Mouse (Mus musculus) spleen, adult 2 months (tissue): ENCODE results near the gene Nav2. TPM values are rescaled to one million over a fixed set of nuclear protein-coding genes. Genes with fewer than 3 reads are reported as not detected.

Experiments
- DNase-seq, 2 experiments: peaks; one replicate each; pipeline versions ENCODE4 v3.0.0 to v3.0.0-alpha.2; 2012 to 2021; ENCODE audit warnings: low spot score in 2 of 2, low read depth in 1 of 2
- H3K27ac ChIP-seq: fragments of 200-500 bp; 2 replicates; pipeline ENCODE4 v1.5.1; 2012; ENCODE audit warnings: low read length, inconsistent platforms; ENCODE audit not compliant: insufficient read depth
- H3K27me3 ChIP-seq: fragments of 200-500 bp; 2 replicates; pipeline ENCODE4 v1.6.1; 2012; ENCODE audit warnings: mild to moderate bottlenecking, moderate library complexity, low read length, inconsistent platforms; ENCODE audit not compliant: control insufficient read depth, insufficient read depth
- H3K36me3 ChIP-seq: fragments of 200-500 bp; 2 replicates; pipeline ENCODE4 v1.6.1; 2012; ENCODE audit warnings: mild to moderate bottlenecking, low read length, inconsistent platforms; ENCODE audit not compliant: control insufficient read depth, insufficient read depth
- H3K4me1 ChIP-seq: fragments of 200-500 bp; 2 replicates; pipeline ENCODE4 v1.6.1; 2011; ENCODE audit warnings: inconsistent platforms; ENCODE audit not compliant: control insufficient read depth, insufficient read depth, insufficient read length
- H3K4me3 ChIP-seq: fragments of 200-500 bp; 2 replicates; pipeline ENCODE4 v1.5.1; 2011; ENCODE audit warnings: mild to moderate bottlenecking, inconsistent platforms; ENCODE audit not compliant: insufficient read depth, insufficient read length; ENCODE audit errors: extremely low read depth
- CTCF ChIP-seq: fragments of 200-500 bp; IDR thresholded peaks from 2 replicates; pipeline ENCODE4 v1.5.1; 2011; ENCODE audit warnings: mild to moderate bottlenecking, inconsistent platforms; ENCODE audit not compliant: insufficient read depth, insufficient read length, insufficient replicate concordance; ENCODE audit errors: extremely low read depth
- POLR2A ChIP-seq: fragments of 200-500 bp; IDR thresholded peaks from 2 replicates; pipeline ENCODE4 v1.6.1; 2011; ENCODE audit warnings: low read depth, low read length, inconsistent platforms
- WGBS: fragments of 180-500 bp; shearing (Covaris S2); methylation state at CpG from one replicate; pipeline ENCODE4 v1.1.7; 2018; 5-methylcytosine and 5-hydroxymethylcytosine counted together
- polyA plus RNA-seq: library from polyadenylated mRNA; depleted of rRNA; stranded (reverse); fragments of >200 nt; gene quantifications from 2 replicates; pipeline ENCODE4 v1.2.3, GENCODE M21; 2012

Gene Nav2
- polyA plus RNA-seq, 1 experiment: 3.5 TPM

DNA sequence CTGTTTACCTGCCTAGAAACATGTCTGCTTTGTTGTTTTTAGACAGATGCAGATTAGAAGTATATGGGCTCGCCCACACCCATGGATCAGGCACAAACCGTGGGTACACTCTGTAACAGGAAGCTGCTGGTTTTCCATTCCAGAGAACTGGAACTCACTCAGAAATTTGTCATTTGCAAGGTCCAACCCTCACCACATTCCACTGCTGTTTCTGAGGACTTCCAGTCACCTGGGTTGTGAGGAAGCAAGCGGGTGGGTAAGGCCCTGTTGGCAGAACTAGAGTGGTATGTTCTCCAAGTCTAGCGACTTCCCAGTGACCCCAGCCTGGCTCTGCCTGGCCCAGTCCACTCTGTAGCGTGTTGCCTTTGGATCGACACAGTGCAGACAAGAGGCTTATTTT lies 349.6 kb downstream of the Nav2 start:
- H3K4me3 ChIP-seq: no peak overlapping the region
- no peaks in the 10 kb centered on the region for H3K27me3 ChIP-seq
- H3K4me1 ChIP-seq: no peaks in the 10 kb centered on the region
- 82% methylated on average over 6 of the region's 6 CpGs for WGBS
- H3K36me3 ChIP-seq: no peaks in the 10 kb centered on the region
- DNase-seq: no peak
- no peak overlapping the region for H3K27ac ChIP-seq
- TF ChIP-seq POLR2A: no peak
- no peak for TF ChIP-seq CTCF

DNA sequence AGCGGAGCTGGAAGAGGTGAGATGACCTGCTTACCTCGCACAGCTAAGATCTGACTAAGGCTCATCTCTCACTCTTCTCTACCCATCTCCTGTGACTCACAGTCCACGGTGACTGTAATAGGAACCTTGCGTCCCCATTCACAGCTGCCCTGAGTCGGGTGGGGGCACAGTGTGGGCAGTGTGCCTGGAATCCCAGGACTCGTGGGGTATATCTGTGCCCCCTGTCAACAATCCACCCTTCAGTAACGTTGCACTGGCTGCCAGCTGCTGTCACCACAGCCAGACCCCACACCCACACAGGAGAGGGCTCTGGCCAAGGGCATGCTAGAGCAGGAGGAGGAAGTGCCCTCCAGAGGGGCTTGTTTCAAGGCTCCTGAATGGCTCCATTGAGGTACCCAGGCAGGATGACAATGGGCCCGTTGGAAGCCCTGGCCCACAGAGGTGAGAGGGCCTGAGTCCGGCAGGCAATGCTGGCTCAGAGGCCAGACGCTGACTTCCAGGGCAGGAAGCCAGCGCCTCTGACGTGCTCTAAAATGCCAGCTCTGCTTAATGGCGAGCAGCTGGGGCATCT lies 353.5 kb downstream of the Nav2 start:
- Histone ChIP-seq H3K4me3 (no peak overlapping the region), H3K36me3 (no peaks in the 10 kb centered on the region), H3K4me1 (no peaks in the 10 kb centered on the region), H3K27ac (no peak overlapping the region), H3K27me3 (no peaks in the 10 kb centered on the region)
- no peak for TF ChIP-seq POLR2A
- no peak for TF ChIP-seq CTCF
- WGBS: 63% methylated on average over 13 of the region's 13 CpGs
- no peak for DNase-seq

GRCm38 (mm10) chr7:49266422-49266821 lies 357.9 kb downstream of the Nav2 start:
- no peak overlapping the region for H3K27ac ChIP-seq
- WGBS: 84% methylated on average over 6 of the region's 6 CpGs
- H3K4me1 ChIP-seq: no peaks in the 10 kb centered on the region
- H3K27me3 ChIP-seq: no peaks in the 10 kb centered on the region
- no peak for TF ChIP-seq POLR2A
- TF ChIP-seq CTCF: no peak
- no peak for DNase-seq
- H3K4me3 ChIP-seq: no peak overlapping the region
- H3K36me3 ChIP-seq: no peaks in the 10 kb centered on the region

- no peak for DNase-seq
- 74% methylated on average over 12 of the region's 12 CpGs for WGBS
- Histone ChIP-seq H3K4me3 (no peak overlapping the region), H3K27me3 (no peaks in the 10 kb centered on the region), H3K4me1 (no peaks in the 10 kb centered on the region), H3K36me3 (no peaks in the 10 kb centered on the region), H3K27ac (no peak overlapping the region)
- TF ChIP-seq POLR2A: no peak
- TF ChIP-seq CTCF: no peak
Measured at GRCm38 (mm10) chr7:49267621-49268325, 359.3 kb downstream of the Nav2 start.

DNA sequence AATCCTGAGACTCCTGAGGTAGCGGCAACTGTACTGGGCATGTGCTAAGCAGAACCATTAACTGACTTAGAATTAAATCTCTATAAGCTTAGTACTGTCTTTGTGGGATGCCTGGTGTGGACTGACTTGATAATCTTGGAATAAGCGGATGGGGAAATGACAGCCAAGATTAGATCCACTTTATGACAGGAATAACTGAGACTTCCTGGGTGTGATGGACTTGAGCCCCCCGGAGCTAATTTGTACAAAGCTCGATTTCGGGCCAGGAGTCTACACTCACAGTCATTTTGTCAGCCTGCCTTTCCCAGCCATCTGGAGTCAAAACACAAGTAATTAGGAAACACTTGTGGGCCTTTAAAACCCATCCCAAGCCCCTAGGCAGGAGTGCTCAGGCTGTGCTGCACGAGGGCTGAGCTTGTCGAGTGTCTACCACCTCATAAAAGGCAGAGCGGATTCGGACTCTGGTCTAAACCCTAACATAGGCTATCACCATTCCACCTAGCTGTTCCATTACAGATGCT lies 359.9 kb downstream of the Nav2 start:
- no peak for TF ChIP-seq CTCF
- TF ChIP-seq POLR2A: no peak
- no peak overlapping the region for H3K27ac ChIP-seq
- 90% methylated on average over 9 of the region's 9 CpGs for WGBS
- no peaks in the 10 kb centered on the region for H3K27me3 ChIP-seq
- H3K4me3 ChIP-seq: no peak overlapping the region
- DNase-seq: no peak
- no peaks in the 10 kb centered on the region for H3K4me1 ChIP-seq
- H3K36me3 ChIP-seq: no peaks in the 10 kb centered on the region

DNA sequence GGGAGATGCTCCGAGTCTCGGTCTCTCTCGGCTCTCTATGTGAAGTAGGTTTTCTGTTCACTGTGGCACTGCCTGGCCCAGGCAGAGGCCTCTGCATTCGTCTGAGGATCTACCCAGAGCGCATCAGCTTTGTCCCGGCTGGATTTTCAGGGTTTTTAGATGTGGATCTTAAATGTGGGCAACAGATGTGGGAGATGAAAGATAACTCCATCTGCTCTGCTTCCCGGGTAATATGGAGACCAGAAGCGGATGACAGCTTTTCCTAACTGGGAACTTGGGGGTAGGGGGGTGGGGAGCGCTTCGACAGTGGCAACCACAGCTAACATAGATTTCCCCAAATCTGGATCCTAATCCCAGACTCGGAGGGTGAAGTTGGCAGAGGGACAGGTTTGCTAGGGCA lies 362.3 kb downstream of the Nav2 start:
- H3K27ac ChIP-seq: no peak overlapping the region
- no peak for TF ChIP-seq POLR2A
- no peak for TF ChIP-seq CTCF
- WGBS: 67% methylated on average over 11 of the region's 11 CpGs

More for the DNA sequence above, 362.3 kb downstream of the Nav2 start:
- no peaks in the 10 kb centered on the region for H3K27me3 ChIP-seq
- H3K4me1 ChIP-seq: no peaks in the 10 kb centered on the region
- H3K36me3 ChIP-seq: no peaks in the 10 kb centered on the region
- DNase-seq: no peak
- H3K4me3 ChIP-seq: no peak overlapping the region
